Mouse (Mus musculus): Measurements from ENCODE around the gene Slc4a1.

- TF ChIP-seq POLR2A (IDR thresholded peaks at IDR 0.05; ENCODE audit: borderline replicate concordance, insufficient read depth, low read length) (no peak), CTCF (IDR thresholded peaks at IDR 0.05; ENCODE audit: borderline replicate concordance, insufficient read depth, low read depth, low read length) (no peak)
Observed at GRCm38 (mm10) chr11:102403657-102404056, 37.7 kb upstream of the Slc4a1 start.
